25 mouse cellular contexts compared by ENCODE assay signal in genomic region chr17:40384567-40384966, GRCm38 (mm10).
DNase-seq lines count a peak whose midpoint lies in the region; ATAC-seq and TF ChIP-seq lines count a peak whose summit lies in the region.
"Had no signal": no experiment of that assay in that cellular context is flagged by ENCODE, and none has a peak within 500 bp of the region (broad histone marks: within the 10 kb centered on the region; RNA-seq: fewer than 3 reads in every experiment).

No protein-coding gene starts in this region.

- H3K4me1 ChIP-seq in kidney, postnatal 0 days (replicated peaks; ENCODE audit: insufficient read depth, low read length), result no peaks in the 10 kb centered on the region
- H3K4me1 ChIP-seq in midbrain, postnatal 0 days (ENCODE audit: insufficient read depth, low read length), result no peaks in the 10 kb centered on the region
- no peaks in the 10 kb centered on the region for H3K4me1 ChIP-seq in midbrain, embryonic 13.5 days (replicated peaks)
- H3K4me1 ChIP-seq: embryonic facial prominence, embryonic 15.5 days; forebrain, embryonic 10.5 days; forebrain, embryonic 15.5 days; heart, embryonic 10.5 days; hindbrain, embryonic 13.5 days had no signal

- no peak overlapping the region for H3K4me2 ChIP-seq in kidney, postnatal 0 days (ENCODE audit: low read length)
- H3K4me2 ChIP-seq in midbrain, postnatal 0 days (ENCODE audit: low read depth, low read length, poor library complexity, severe bottlenecking), result no peak overlapping the region
- no peak overlapping the region for H3K4me2 ChIP-seq in midbrain, embryonic 13.5 days (replicated peaks)
- H3K4me2 ChIP-seq: embryonic facial prominence, embryonic 15.5 days; forebrain, embryonic 15.5 days; hindbrain, embryonic 13.5 days had no signal

- WGBS in kidney, postnatal 0 days, result 56% methylated on average over 1 of the region's 1 CpGs
- 46% methylated on average over 1 of the region's 1 CpGs for WGBS in midbrain, postnatal 0 days
- WGBS in midbrain, embryonic 13.5 days, result 61% methylated on average over 1 of the region's 1 CpGs

- DNase-seq in kidney, postnatal 0 days (ENCODE audit: low spot score), result no peak
- DNase-seq in kidney, postnatal 10 days, result no peak
- DNase-seq in midbrain, postnatal 0 days (ENCODE audit: low spot score), result peak; percentile 12
- peak; percentile 1 for DNase-seq in brain, embryonic 14.5 days (ENCODE audit: low read depth)
- no peak for DNase-seq in cerebellum, adult 9-11 months
- no peak for DNase-seq in cerebellum, postnatal 4 days (ENCODE audit: low spot score in 2 of 2)
- DNase-seq: adrenal gland, postnatal 14 days; B cell, adult 2 months; cerebellum, adult 18-20 months; cerebellum, postnatal 10 days; embryo, embryonic 11 days; gastrocnemius, postnatal 10 days; heart, adult 18-20 months; heart, postnatal 10 days; heart, postnatal 4 days had no signal

- H3K4me3 ChIP-seq in kidney, postnatal 0 days (replicated peaks; ENCODE audit: low read depth, low read length), result no peak overlapping the region
- H3K4me3 ChIP-seq in midbrain, postnatal 0 days (ENCODE audit: low read depth, low read length), result no peak overlapping the region
- H3K4me3 ChIP-seq in midbrain, embryonic 13.5 days (replicated peaks), result no peak overlapping the region
- H3K4me3 ChIP-seq: embryonic facial prominence, embryonic 15.5 days; erythroblast, embryonic 14.5 days; forebrain, embryonic 10.5 days; forebrain, embryonic 15.5 days; heart, embryonic 10.5 days; hindbrain, embryonic 13.5 days had no signal

- ATAC-seq in kidney, postnatal 0 days (replicated peaks; ENCODE audit: low FRiP score, low read depth), result no peak
- ATAC-seq in midbrain, postnatal 0 days (ENCODE audit: low FRiP score), result no peak
- no peak for ATAC-seq in midbrain, embryonic 13.5 days
- ATAC-seq: activated CD4-positive, CD25-positive, alpha-beta regulatory T cell, adult 4 months; CD4-positive, CD25-positive, alpha-beta regulatory T cell, adult 4 months; forebrain, embryonic 15.5 days had no signal

- H3K36me3 ChIP-seq in kidney, postnatal 0 days (ENCODE audit: insufficient read depth, low read length), result no peaks in the 10 kb centered on the region
- H3K36me3 ChIP-seq in midbrain, postnatal 0 days (ENCODE audit: insufficient read depth, low read length), result no peaks in the 10 kb centered on the region
- no peaks in the 10 kb centered on the region for H3K36me3 ChIP-seq in midbrain, embryonic 13.5 days
- H3K36me3 ChIP-seq: embryonic facial prominence, embryonic 15.5 days; forebrain, embryonic 10.5 days; forebrain, embryonic 15.5 days; G1E; heart, embryonic 10.5 days; hindbrain, embryonic 13.5 days had no signal

- TF ChIP-seq POLR2A in brain, embryonic 14.5 days (IDR thresholded peaks at IDR 0.05; ENCODE audit: borderline replicate concordance, extremely low read depth, insufficient read depth, insufficient read length, poor library complexity, severe bottlenecking), result no peak

- no peaks in the 10 kb centered on the region for H3K9me3 ChIP-seq in kidney, postnatal 0 days (replicated peaks; ENCODE audit: low read length)
- no peaks in the 10 kb centered on the region for H3K9me3 ChIP-seq in midbrain, postnatal 0 days (ENCODE audit: low read length)
- no peaks in the 10 kb centered on the region for H3K9me3 ChIP-seq in midbrain, embryonic 13.5 days
- H3K9me3 ChIP-seq: embryonic facial prominence, embryonic 15.5 days; forebrain, embryonic 10.5 days; forebrain, embryonic 15.5 days; G1E; hindbrain, embryonic 13.5 days had no signal

- no peaks in the 10 kb centered on the region for H3K27me3 ChIP-seq in kidney, postnatal 0 days (ENCODE audit: insufficient read depth, low read length)
- no peaks in the 10 kb centered on the region for H3K27me3 ChIP-seq in midbrain, postnatal 0 days (ENCODE audit: insufficient read depth, low read length)
- H3K27me3 ChIP-seq in midbrain, embryonic 13.5 days, result no peaks in the 10 kb centered on the region
- H3K27me3 ChIP-seq: embryonic facial prominence, embryonic 15.5 days; forebrain, embryonic 15.5 days; hindbrain, embryonic 13.5 days had no signal

- H3K27ac ChIP-seq in kidney, postnatal 0 days, result no peak overlapping the region
- no peak overlapping the region for H3K27ac ChIP-seq in midbrain, postnatal 0 days (ENCODE audit: low read depth, low read length)
- H3K27ac ChIP-seq in midbrain, embryonic 13.5 days, result no peak overlapping the region
- H3K27ac ChIP-seq: embryonic facial prominence, embryonic 15.5 days; forebrain, embryonic 10.5 days; forebrain, embryonic 15.5 days; heart, embryonic 10.5 days; hindbrain, embryonic 13.5 days had no signal

- H3K9ac ChIP-seq in kidney, postnatal 0 days (ENCODE audit: low read depth, low read length), result no peak overlapping the region
- H3K9ac ChIP-seq in midbrain, postnatal 0 days (replicated peaks; ENCODE audit: low read length, poor library complexity, severe bottlenecking), result no peak overlapping the region
- H3K9ac ChIP-seq in midbrain, embryonic 13.5 days (replicated peaks), result no peak overlapping the region
- H3K9ac ChIP-seq: embryonic facial prominence, embryonic 15.5 days; forebrain, embryonic 15.5 days; hindbrain, embryonic 13.5 days had no signal

- peak; percentile 46; the same call in 1 of the 2 replicates for TF ChIP-seq CTCF in kidney, postnatal 0 days (IDR thresholded peaks at IDR 0.05; ENCODE audit: low read depth)
- TF ChIP-seq CTCF in midbrain, postnatal 0 days (IDR thresholded peaks at IDR 0.05), result peak; percentile 54
- no peak for TF ChIP-seq CTCF in brain, embryonic 14.5 days (IDR thresholded peaks at IDR 0.05; ENCODE audit: borderline replicate concordance, extremely low read depth, insufficient read depth, insufficient read length)

Comparison
In these comparisons a context has a peak if more than half of its experiments do, and no peak if none do; other contexts are left out.
1. DNase-seq: peak in midbrain, postnatal 0 days (single experiment) and brain, embryonic 14.5 days (single experiment); none in kidney, postnatal 0 days (single experiment), kidney, postnatal 10 days (single experiment), cerebellum, adult 9-11 months (single experiment) and cerebellum, postnatal 4 days (0 of 2).